Mouse (Mus musculus): ENCODE measurements around the gene Dnah5.
"Not testable (repeated sequence)": the region's sequence is repeated elsewhere in the genome, so short reads cannot be mapped to it uniquely, and the experiment has no call there.

Dnah5 gene

GRCm38 (mm10) chr15:28307131-28307530 lies 103.6 kb downstream of the Dnah5 start:
- DNase-seq = peak in 1 of 2 experiments; percentile 6

- no peak for DNase-seq
These were observed 104.3 kb downstream of the Dnah5 start for GRCm38 (mm10) chr15:28307884-28308283.

GRCm38 (mm10) chr15:28310516-28310915 lies 107.0 kb downstream of the Dnah5 start:
- no peak for DNase-seq

GRCm38 (mm10) chr15:28313451-28313850 lies 109.9 kb downstream of the Dnah5 start:
- peak in 1 of 2 experiments; percentile 7 for DNase-seq

GRCm38 (mm10) chr15:28315812-28316528 lies 112.4 kb downstream of the Dnah5 start:
- peak; percentile 57 to 62 for DNase-seq

GRCm38 (mm10) chr15:28322533-28322932 lies 119.0 kb downstream of the Dnah5 start:
- no peak for DNase-seq

GRCm38 (mm10) chr15:28326985-28327384 lies 123.4 kb downstream of the Dnah5 start:
- no peak for DNase-seq

GRCm38 (mm10) chr15:28327441-28327840 lies 123.9 kb downstream of the Dnah5 start:
- DNase-seq = no peak

GRCm38 (mm10) chr15:28341151-28341550 lies 137.6 kb downstream of the Dnah5 start:
- no peak for DNase-seq

- DNase-seq = no peak
These were observed 164.0 kb downstream of the Dnah5 start for GRCm38 (mm10) chr15:28367561-28367960.

- no peak for DNase-seq
These were observed 166.9 kb downstream of the Dnah5 start for GRCm38 (mm10) chr15:28370431-28370830.

- no peak for DNase-seq
These were observed 168.0 kb downstream of the Dnah5 start for GRCm38 (mm10) chr15:28371506-28371905.

- no peak for DNase-seq
These were observed 170.8 kb downstream of the Dnah5 start for GRCm38 (mm10) chr15:28374394-28374793.

- DNase-seq = no peak
These were observed 177.4 kb downstream of the Dnah5 start for GRCm38 (mm10) chr15:28380909-28381308.

GRCm38 (mm10) chr15:28393723-28394122 lies 190.2 kb downstream of the Dnah5 start:
- DNase-seq = not testable (repeated sequence)

- no peak for DNase-seq
These were observed 191.9 kb downstream of the Dnah5 start for GRCm38 (mm10) chr15:28395481-28395880.

GRCm38 (mm10) chr15:28398472-28398871 lies 194.9 kb downstream of the Dnah5 start:
- no peak for DNase-seq

GRCm38 (mm10) chr15:28399258-28399657 lies 195.7 kb downstream of the Dnah5 start:
- DNase-seq = no peak

- DNase-seq = no peak
These were observed 201.1 kb downstream of the Dnah5 start for GRCm38 (mm10) chr15:28404630-28405029.

GRCm38 (mm10) chr15:28405136-28405535 lies 201.6 kb downstream of the Dnah5 start:
- no peak for DNase-seq

GRCm38 (mm10) chr15:28439702-28440101 lies 236.2 kb downstream of the Dnah5 start:
- DNase-seq = no peak

GRCm38 (mm10) chr15:28444494-28444893 lies 240.9 kb downstream of the Dnah5 start:
- no peak for DNase-seq

- DNase-seq = not testable (repeated sequence)
These were observed 257.7 kb downstream of the Dnah5 start for GRCm38 (mm10) chr15:28461091-28461778.

- DNase-seq = no peak
These were observed 263.2 kb downstream of the Dnah5 start for GRCm38 (mm10) chr15:28466591-28467247.

Measured in kidney, postnatal 4 days (tissue).